Mouse (Mus musculus) brain, embryonic 14.5 days (tissue): ENCODE measurements around the gene Spag6. TPM values are rescaled to one million over a fixed set of nuclear protein-coding genes. Genes with fewer than 3 reads are reported as not detected.

Experiments used
- DNase-seq: peaks from one replicate; pipeline ENCODE4 v3.0.0-alpha.2; 2011; ENCODE audit warnings: low read depth
- CTCF ChIP-seq: fragments of 200-500 bp; IDR thresholded peaks from 2 replicates; pipeline ENCODE4 v1.5.1; 2012; ENCODE audit warnings: inconsistent platforms, mild to moderate bottlenecking, moderate library complexity, borderline replicate concordance; ENCODE audit not compliant: insufficient read depth, insufficient read length; ENCODE audit errors: extremely low read depth
- POLR2A ChIP-seq: fragments of 200-500 bp; IDR thresholded peaks from 2 replicates; pipeline ENCODE4 v1.6.1; 2012; ENCODE audit warnings: mild to moderate bottlenecking, inconsistent platforms, borderline replicate concordance; ENCODE audit not compliant: poor library complexity, insufficient read depth, insufficient read length, severe bottlenecking; ENCODE audit errors: extremely low read depth
- polyA plus RNA-seq: library from polyadenylated mRNA; depleted of rRNA; stranded (reverse); fragments of >200 nt; gene quantifications from 2 replicates; pipeline ENCODE4 v1.2.3, GENCODE M21; 2012; rRNA removed

The Spag6 gene
- polyA plus RNA-seq: 0.06 and 0.12 TPM in 2 replicates

GRCm38 (mm10) chr2:18693871-18694610 is at the start of gene Spag6:
TSS of gene Spag6 (plus strand) at chr2:18694032.
- peak; percentile 84 for DNase-seq
- 0 out of 2 replicates have a peak, but pooled peaks have one; percentile 8 for TF ChIP-seq POLR2A
- TF ChIP-seq CTCF: no peak

- no peak for TF ChIP-seq CTCF
- no peak for TF ChIP-seq POLR2A
- DNase-seq: no peak
These were observed 45.3 kb upstream of the Spag6 start for GRCm38 (mm10) chr2:18648563-18648962.

- no peak for TF ChIP-seq CTCF
- no peak for TF ChIP-seq POLR2A
- DNase-seq: no peak
These were observed 39.0 kb upstream of the Spag6 start for GRCm38 (mm10) chr2:18654821-18655220.

GRCm38 (mm10) chr2:18664003-18664402 is 29.8 kb upstream of the Spag6 start:
- TF ChIP-seq POLR2A (no peak), CTCF (no peak)
- no peak for DNase-seq

GRCm38 (mm10) chr2:18671041-18671440 is 22.8 kb upstream of the Spag6 start:
- DNase-seq: peak; percentile 78
- TF ChIP-seq CTCF (no peak), POLR2A (no peak)

GRCm38 (mm10) chr2:18672133-18672765 is 21.6 kb upstream of the Spag6 start, which contains the start of gene Commd3:
TSS of gene Commd3 (plus strand) at chr2:18672384.
- peak; percentile 95 for DNase-seq
- TF ChIP-seq POLR2A (peak; percentile 81), CTCF (no peak)

GRCm38 (mm10) chr2:18672766-18673164 is 21.1 kb upstream of the Spag6 start:
- peak; percentile 75 for DNase-seq
- no peak for TF ChIP-seq POLR2A
- no peak for TF ChIP-seq CTCF

GRCm38 (mm10) chr2:18673766-18674165 is 20.1 kb upstream of the Spag6 start:
- TF ChIP-seq CTCF (no peak), POLR2A (no peak)
- peak; percentile 25 for DNase-seq

- TF ChIP-seq CTCF (no peak), POLR2A (no peak)
- peak; percentile 5 for DNase-seq
These were observed 19.5 kb upstream of the Spag6 start for GRCm38 (mm10) chr2:18674193-18674902.

GRCm38 (mm10) chr2:18675681-18676456 is 18.0 kb upstream of the Spag6 start:
- TF ChIP-seq POLR2A (no peak), CTCF (no peak)
- peak; percentile 62 for DNase-seq

- TF ChIP-seq POLR2A (0 out of 2 replicates have a peak, but pooled peaks have one; percentile 23), CTCF (no peak)
- peak; percentile 96 for DNase-seq
These were observed 17.3 kb upstream of the Spag6 start for GRCm38 (mm10) chr2:18676457-18676935.

GRCm38 (mm10) chr2:18676936-18677491 is 16.8 kb upstream of the Spag6 start, which contains the start of gene Bmi1:
TSS of gene Bmi1 (plus strand) at chr2:18677018.
- no peak for DNase-seq
- TF ChIP-seq CTCF (no peak), POLR2A (peak; percentile 65)

- TF ChIP-seq POLR2A: no peak
- peak; percentile 79 for DNase-seq
These were observed 16.0 kb upstream of the Spag6 start for GRCm38 (mm10) chr2:18677631-18678471.
